Mouse (Mus musculus): ENCODE data around the gene Olfr1222. TPM values are rescaled to one million over a fixed set of nuclear protein-coding genes. Genes with fewer than 3 reads are reported as not detected.

Olfr1222 gene
- polyA plus RNA-seq, 1 experiment from 2014 or later = 0.06 TPM

DNA sequence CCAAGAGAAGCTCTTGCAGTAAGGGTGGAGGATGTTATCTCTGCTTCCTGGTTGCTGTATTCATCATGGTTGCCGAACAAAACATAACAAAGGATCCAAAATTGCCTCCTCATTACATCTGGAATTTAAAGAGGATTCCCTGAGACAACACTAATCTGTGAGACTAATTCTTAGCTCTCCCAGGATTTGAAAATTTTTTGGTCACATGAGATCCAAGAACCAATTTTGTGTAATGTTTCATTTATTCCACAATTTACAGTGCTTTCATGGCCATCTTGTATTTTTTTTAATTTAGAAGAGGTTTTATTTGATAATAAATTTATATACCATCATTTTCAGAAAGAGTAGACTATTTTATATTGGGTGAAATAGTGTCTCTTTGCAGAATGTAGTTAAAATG lies 49.4 kb downstream of the Olfr1222 start, which contains the start of gene Olfr1219:
TSS of gene Olfr1219 (minus strand) at position 101 of the 400 bp plus-strand sequence.
- Histone ChIP-seq H3K9me3 (ENCODE audit: control insufficient read depth, low read length) (no peaks in the 10 kb centered on the region), H3K4me3 (ENCODE audit: low read depth, low read length) (no peak within 1 kb of the TSS), H3K4me2 (ENCODE audit: low read depth, low read length) (no peak within 1 kb of the TSS), H3K9ac (ENCODE audit: low read depth, low read length) (no peak within 1 kb of the TSS), H3K36me3 (ENCODE audit: control insufficient read depth, insufficient read depth, low read length) (no peaks in the 10 kb centered on the region), H3K27ac (replicated peaks; ENCODE audit: low read depth, low read length) (no peak within 1 kb of the TSS), H3K4me1 (ENCODE audit: control insufficient read depth, insufficient read depth, low read length) (no peaks in the 10 kb centered on the region), H3K27me3 (replicated peaks; ENCODE audit: control insufficient read depth, insufficient read depth, low read length) (no peaks in the 10 kb centered on the region)
- ATAC-seq (ENCODE audit: low read depth) = no peak
- WGBS = 51% methylated on average over 1 of the region's 1 CpGs
- no peak for DNase-seq (ENCODE audit: low spot score)

GRCm38 (mm10) chr2:89081487-89081886 lies 51.4 kb downstream of the Olfr1222 start:
- DNase-seq (ENCODE audit: low spot score) = no peak

More at GRCm38 (mm10) chr2:89081487-89081886, 51.4 kb downstream of the Olfr1222 start:
- Histone ChIP-seq H3K4me3 (ENCODE audit: low read depth, low read length) (no peak overlapping the region), H3K36me3 (ENCODE audit: control insufficient read depth, insufficient read depth, low read length) (no peaks in the 10 kb centered on the region), H3K4me2 (ENCODE audit: low read depth, low read length) (no peak overlapping the region), H3K9me3 (ENCODE audit: control insufficient read depth, low read length) (no peaks in the 10 kb centered on the region), H3K27me3 (replicated peaks; ENCODE audit: control insufficient read depth, insufficient read depth, low read length) (no peaks in the 10 kb centered on the region), H3K9ac (ENCODE audit: low read depth, low read length) (no peak overlapping the region), H3K4me1 (ENCODE audit: control insufficient read depth, insufficient read depth, low read length) (no peaks in the 10 kb centered on the region), H3K27ac (replicated peaks; ENCODE audit: low read depth, low read length) (no peak overlapping the region)
- no peak for ATAC-seq (ENCODE audit: low read depth)

Other genes with a start within 250 kb of the Olfr1222 start
- gene Olfr1208, start 230.7 kb downstream of the Olfr1222 start, polyA plus RNA-seq (2014; fragmentation: Nextera tagmentation; extraction: Ambion mirVana) = not detected in 2 replicates
- not detected in 2 replicates for gene Olfr1209, start 217.9 kb downstream of the Olfr1222 start, polyA plus RNA-seq (2014; fragmentation: Nextera tagmentation; extraction: Ambion mirVana)
- gene Olfr1211, start 194.9 kb downstream of the Olfr1222 start, polyA plus RNA-seq (2014; fragmentation: Nextera tagmentation; extraction: Ambion mirVana) = 0.11 TPM in 1 of 2 replicates, not detected in the other
- not detected in 2 replicates for gene Olfr1212, start 179.1 kb downstream of the Olfr1222 start, polyA plus RNA-seq (2014; fragmentation: Nextera tagmentation; extraction: Ambion mirVana)
- gene Gm13762, start 152.8 kb downstream of the Olfr1222 start, polyA plus RNA-seq (2014; fragmentation: Nextera tagmentation; extraction: Ambion mirVana) = not detected in 2 replicates
- not detected in 2 replicates for gene Olfr1214, start 140.4 kb downstream of the Olfr1222 start, polyA plus RNA-seq (2014; fragmentation: Nextera tagmentation; extraction: Ambion mirVana)
- gene Olfr1215, start 126.1 kb downstream of the Olfr1222 start, polyA plus RNA-seq (2014; fragmentation: Nextera tagmentation; extraction: Ambion mirVana) = not detected in 2 replicates
- gene Olfr1216, start 114.7 kb downstream of the Olfr1222 start, polyA plus RNA-seq (2014; fragmentation: Nextera tagmentation; extraction: Ambion mirVana) = not detected in 2 replicates
- not detected in 2 replicates for gene Olfr1217, start 101.0 kb downstream of the Olfr1222 start, polyA plus RNA-seq (2014; fragmentation: Nextera tagmentation; extraction: Ambion mirVana)
- not detected in 2 replicates for gene Olfr1218, start 71.9 kb downstream of the Olfr1222 start, polyA plus RNA-seq (2014; fragmentation: Nextera tagmentation; extraction: Ambion mirVana)
- gene Olfr1219, start 49.5 kb downstream of the Olfr1222 start, polyA plus RNA-seq (2014; fragmentation: Nextera tagmentation; extraction: Ambion mirVana) = not detected in 2 replicates
- gene Olfr1220, start 26.2 kb downstream of the Olfr1222 start, polyA plus RNA-seq (2014; fragmentation: Nextera tagmentation; extraction: Ambion mirVana) = not detected in 2 replicates
- gene Olfr1221, start 15.8 kb downstream of the Olfr1222 start, polyA plus RNA-seq (2014; fragmentation: Nextera tagmentation; extraction: Ambion mirVana) = 0.04 TPM in 1 of 2 replicates, not detected in the other
- not detected in 2 replicates for gene Olfr1223, start 18.5 kb upstream of the Olfr1222 start, polyA plus RNA-seq (2014; fragmentation: Nextera tagmentation; extraction: Ambion mirVana)
- gene Olfr1224-ps1, start 31.0 kb upstream of the Olfr1222 start, polyA plus RNA-seq (2014; fragmentation: Nextera tagmentation; extraction: Ambion mirVana) = not detected in 2 replicates
- gene Olfr1225, start 41.6 kb upstream of the Olfr1222 start, polyA plus RNA-seq (2014; fragmentation: Nextera tagmentation; extraction: Ambion mirVana) = not detected in 2 replicates
- 0.08 and 0.14 TPM in 2 replicates for gene Olfr1226, start 67.0 kb upstream of the Olfr1222 start, polyA plus RNA-seq (2014; fragmentation: Nextera tagmentation; extraction: Ambion mirVana)
- gene Olfr1228, start 121.0 kb upstream of the Olfr1222 start, polyA plus RNA-seq (2014; fragmentation: Nextera tagmentation; extraction: Ambion mirVana) = not detected in 2 replicates
- gene Olfr1229, start 155.0 kb upstream of the Olfr1222 start, polyA plus RNA-seq (2014; fragmentation: Nextera tagmentation; extraction: Ambion mirVana) = not detected in 2 replicates
- not detected in 2 replicates for gene Olfr1230, start 164.2 kb upstream of the Olfr1222 start, polyA plus RNA-seq (2014; fragmentation: Nextera tagmentation; extraction: Ambion mirVana)
- 0.04 TPM in 1 of 2 replicates, not detected in the other for gene Olfr1231, start 174.0 kb upstream of the Olfr1222 start, polyA plus RNA-seq (2014; fragmentation: Nextera tagmentation; extraction: Ambion mirVana)
- gene Olfr1232, start 196.6 kb upstream of the Olfr1222 start, polyA plus RNA-seq (2014; fragmentation: Nextera tagmentation; extraction: Ambion mirVana) = not detected in 2 replicates
- 0.06 TPM in 1 of 2 replicates, not detected in the other for gene Olfr1233, start 209.3 kb upstream of the Olfr1222 start, polyA plus RNA-seq (2014; fragmentation: Nextera tagmentation; extraction: Ambion mirVana)
- not detected in 2 replicates for gene Olfr1234, start 231.8 kb upstream of the Olfr1222 start, polyA plus RNA-seq (2014; fragmentation: Nextera tagmentation; extraction: Ambion mirVana)